Mouse (Mus musculus) liver, postnatal 0 days (tissue): ENCODE results near the gene Slc16a7. TPM values are rescaled to one million over a fixed set of nuclear protein-coding genes. Genes with fewer than 3 reads are reported as not detected.

Experiments used
- ATAC-seq: fragments of 200-750 bp; cut with Nextera tagmentation; 2 replicates; pipeline ENCODE4 v1.8.0; 2017; ENCODE audit warnings: mild to moderate bottlenecking, moderate library complexity
- DNase-seq: peaks from one replicate; pipeline ENCODE4 v3.0.0-alpha.2; 2016
- H3K27ac ChIP-seq: fragments of 300-500 bp; sonication (generic); 2 replicates; pipeline ENCODE4 v1.5.1; 2014; ENCODE audit warnings: antibody characterized with exemption, moderate library complexity, mild to moderate bottlenecking, low read depth
- H3K27me3 ChIP-seq: fragments of 300-500 bp; sonication (generic); 2 replicates; pipeline ENCODE4 v1.6.1; 2014; ENCODE audit warnings: low read length, control low read depth, mixed read lengths; ENCODE audit not compliant: insufficient read depth
- H3K36me3 ChIP-seq: fragments of 300-500 bp; sonication (generic); replicated peaks from 2 replicates; pipeline ENCODE4 v1.6.1; 2014; ENCODE audit warnings: mild to moderate bottlenecking, control low read depth, low read length, moderate library complexity, mixed read lengths; ENCODE audit not compliant: insufficient read depth
- H3K4me1 ChIP-seq: fragments of 300-500 bp; sonication (generic); 2 replicates; pipeline ENCODE4 v1.6.1; 2014; ENCODE audit warnings: antibody characterized with exemption, mild to moderate bottlenecking, control low read depth; ENCODE audit not compliant: insufficient read depth
- H3K4me2 ChIP-seq: fragments of 300-500 bp; sonication (generic); 2 replicates; pipeline ENCODE4 v1.6.1; 2014; ENCODE audit warnings: low read depth, mild to moderate bottlenecking, low read length, moderate library complexity, mixed read lengths
- H3K4me3 ChIP-seq: fragments of 300-500 bp; sonication (generic); 2 replicates; pipeline ENCODE4 v1.5.1; 2014; ENCODE audit warnings: low read depth, low read length
- H3K9ac ChIP-seq: fragments of 300-500 bp; sonication (generic); replicated peaks from 2 replicates; pipeline ENCODE4 v1.6.1; 2014; ENCODE audit warnings: mild to moderate bottlenecking, moderate library complexity
- H3K9me3 ChIP-seq: fragments of 300-500 bp; sonication (generic); 2 replicates; pipeline ENCODE4 v1.6.1; 2016; ENCODE audit warnings: mild to moderate bottlenecking, control low read depth, low read length, mixed read lengths
- CTCF ChIP-seq: sonication (generic); IDR thresholded peaks from 2 replicates; pipeline ENCODE4 v1.5.1; 2016; ENCODE audit warnings: antibody characterized with exemption, low read depth
- EP300 ChIP-seq: IDR thresholded peaks from 2 replicates; pipeline ENCODE4 v1.6.1; 2016; ENCODE audit warnings: antibody characterized with exemption, low read depth, mild to moderate bottlenecking
- WGBS: fragments of 180-500 bp; shearing (Covaris S2); extraction: QIAGEN DNeasy Blood & Tissue Kit; methylation state at CpG from one replicate; pipeline ENCODE4 v1.1.7; 2014; ENCODE audit not compliant: insufficient replicate concordance; 5-methylcytosine and 5-hydroxymethylcytosine counted together
- polyA plus RNA-seq: library from polyadenylated mRNA; unstranded; fragments of >200 nt; fragmentation: Nextera tagmentation; extraction: Ambion mirVana; gene quantifications from 2 replicates; pipeline ENCODE4 v1.2.1, GENCODE M21; 2015

The Slc16a7 gene
- polyA plus RNA-seq, 1 experiment from 2014 or later, result 41.0 TPM

- H3K9ac ChIP-seq, result no peak overlapping the region
- H3K36me3 ChIP-seq, result no peaks in the 10 kb centered on the region
- no peaks in the 10 kb centered on the region for H3K9me3 ChIP-seq
- DNase-seq (no peak), ATAC-seq (no peak)
- no peak overlapping the region for H3K4me2 ChIP-seq
- no peaks in the 10 kb centered on the region for H3K27me3 ChIP-seq
- H3K4me3 ChIP-seq, result no peak overlapping the region
- no peak overlapping the region for H3K27ac ChIP-seq
- H3K4me1 ChIP-seq, result no peaks in the 10 kb centered on the region
- TF ChIP-seq EP300, result no peak
- no peak for TF ChIP-seq CTCF
- 81% methylated on average over 6 of the region's 6 CpGs for WGBS
Measured at GRCm38 (mm10) chr10:125347149-125347548, 42.1 kb downstream of the Slc16a7 start.

- Histone ChIP-seq H3K4me1 (no peaks in the 10 kb centered on the region), H3K9ac (no peak overlapping the region), H3K27ac (no peak overlapping the region), H3K4me2 (no peak overlapping the region), H3K9me3 (no peaks in the 10 kb centered on the region), H3K27me3 (no peaks in the 10 kb centered on the region), H3K36me3 (no peaks in the 10 kb centered on the region), H3K4me3 (no peak overlapping the region)
- WGBS, result 58% methylated on average over 4 of the region's 4 CpGs
- DNase-seq (no peak), ATAC-seq (no peak)
- no peak for TF ChIP-seq EP300
- no peak for TF ChIP-seq CTCF
Measured at GRCm38 (mm10) chr10:125346364-125346763, 42.9 kb downstream of the Slc16a7 start.

GRCm38 (mm10) chr10:125345583-125345982, 43.7 kb downstream of the Slc16a7 start:
- no peak for TF ChIP-seq EP300
- TF ChIP-seq CTCF, result no peak
- Histone ChIP-seq H3K9me3 (no peaks in the 10 kb centered on the region), H3K27me3 (no peaks in the 10 kb centered on the region), H3K4me3 (no peak overlapping the region), H3K27ac (no peak overlapping the region), H3K36me3 (no peaks in the 10 kb centered on the region), H3K4me2 (no peak overlapping the region), H3K9ac (no peak overlapping the region), H3K4me1 (no peaks in the 10 kb centered on the region)
- DNase-seq, result no peak
- 62% methylated on average over 1 of the region's 1 CpGs for WGBS
- no peak for ATAC-seq

GRCm38 (mm10) chr10:125342204-125342603, 47.1 kb downstream of the Slc16a7 start:
- DNase-seq (no peak), ATAC-seq (no peak)
- Histone ChIP-seq H3K27me3 (no peaks in the 10 kb centered on the region), H3K36me3 (no peaks in the 10 kb centered on the region), H3K9ac (no peak overlapping the region), H3K9me3 (no peaks in the 10 kb centered on the region), H3K4me2 (no peak overlapping the region), H3K4me1 (no peaks in the 10 kb centered on the region), H3K4me3 (no peak overlapping the region), H3K27ac (no peak overlapping the region)
- WGBS, result 54% methylated on average over 7 of the region's 7 CpGs
- TF ChIP-seq EP300, result no peak
- no peak for TF ChIP-seq CTCF

- H3K9me3 ChIP-seq, result no peaks in the 10 kb centered on the region
- no peaks in the 10 kb centered on the region for H3K36me3 ChIP-seq
- 79% methylated on average over 5 of the region's 5 CpGs for WGBS
- no peak overlapping the region for H3K27ac ChIP-seq
- ATAC-seq, result no peak
- no peaks in the 10 kb centered on the region for H3K27me3 ChIP-seq
- no peak overlapping the region for H3K4me2 ChIP-seq
- H3K4me1 ChIP-seq, result no peaks in the 10 kb centered on the region; the same call in 1 of the 2 replicates
- no peak for DNase-seq
- H3K9ac ChIP-seq, result no peak overlapping the region
- no peak for TF ChIP-seq CTCF
- TF ChIP-seq EP300, result no peak
- H3K4me3 ChIP-seq, result no peak overlapping the region
Measured at GRCm38 (mm10) chr10:125333799-125334198, 55.5 kb downstream of the Slc16a7 start.

GRCm38 (mm10) chr10:125331334-125331733, 57.9 kb downstream of the Slc16a7 start:
- H3K9me3 ChIP-seq, result no peaks in the 10 kb centered on the region
- H3K27ac ChIP-seq, result no peak overlapping the region
- no peak overlapping the region for H3K9ac ChIP-seq
- 37% methylated on average over 5 of the region's 5 CpGs for WGBS
- DNase-seq (no peak), ATAC-seq (no peak)
- H3K4me1 ChIP-seq, result peaks cover under 1% of the 10 kb centered on the region
- TF ChIP-seq CTCF (no peak), EP300 (no peak)
- no peaks in the 10 kb centered on the region for H3K27me3 ChIP-seq
- H3K4me2 ChIP-seq, result no peak overlapping the region
- H3K36me3 ChIP-seq, result no peaks in the 10 kb centered on the region
- no peak overlapping the region for H3K4me3 ChIP-seq
